Mouse (Mus musculus) stomach, postnatal 0 days (tissue): ENCODE results near the gene Kifc3. TPM values are rescaled to one million over a fixed set of nuclear protein-coding genes. Genes with fewer than 3 reads are reported as not detected.

ENCODE experiments used
- ATAC-seq: fragments of 200-750 bp; cut with Nextera tagmentation; 2 replicates; pipeline ENCODE4 v1.8.0; 2017; ENCODE audit not compliant: low FRiP score, low TSS enrichment
- DNase-seq: peaks from one replicate; pipeline ENCODE4 v3.0.0-alpha.2; 2016; ENCODE audit warnings: low spot score
- H3K27ac ChIP-seq: fragments of 300-500 bp; sonication (generic); replicated peaks from 2 replicates; pipeline ENCODE4 v1.5.1; 2014; ENCODE audit warnings: mild to moderate bottlenecking, control low read depth
- H3K27me3 ChIP-seq: fragments of 300-500 bp; sonication (generic); 2 replicates; pipeline ENCODE4 v1.6.1; 2014; ENCODE audit warnings: low read length; ENCODE audit not compliant: control insufficient read depth, insufficient read depth
- H3K36me3 ChIP-seq: fragments of 300-500 bp; sonication (generic); 2 replicates; pipeline ENCODE4 v1.6.1; 2014; ENCODE audit warnings: low read length, mixed read lengths; ENCODE audit not compliant: control insufficient read depth, insufficient read depth
- H3K4me1 ChIP-seq: fragments of 300-500 bp; sonication (generic); replicated peaks from 2 replicates; pipeline ENCODE4 v1.6.1; 2014; ENCODE audit warnings: antibody characterized with exemption; ENCODE audit not compliant: control insufficient read depth, insufficient read depth
- H3K4me2 ChIP-seq: fragments of 300-500 bp; sonication (generic); replicated peaks from 2 replicates; pipeline ENCODE4 v1.6.1; 2014; ENCODE audit warnings: low read depth, mild to moderate bottlenecking, control low read depth, moderate library complexity
- H3K4me3 ChIP-seq: fragments of 300-500 bp; sonication (generic); 2 replicates; pipeline ENCODE4 v1.5.1; 2014; ENCODE audit warnings: low read depth, low read length, control low read depth
- H3K9ac ChIP-seq: fragments of 300-500 bp; sonication (generic); 2 replicates; pipeline ENCODE4 v1.6.1; 2014; ENCODE audit warnings: mild to moderate bottlenecking, low read length, control low read depth, mixed read lengths
- H3K9me3 ChIP-seq: fragments of 300-500 bp; sonication (generic); 2 replicates; pipeline ENCODE4 v1.6.1; 2016; ENCODE audit warnings: low read length; ENCODE audit not compliant: control insufficient read depth
- CTCF ChIP-seq: IDR thresholded peaks from 2 replicates; pipeline ENCODE4 v1.5.1; 2016; ENCODE audit warnings: antibody characterized with exemption, low read depth, mild to moderate bottlenecking, moderate library complexity
- EP300 ChIP-seq: optimal IDR thresholded peaks from 2 replicates; pipeline ENCODE3; 2016; ENCODE audit warnings: antibody characterized with exemption
- WGBS: fragments of 180-500 bp; shearing (Covaris S2); extraction: QIAGEN DNeasy Blood & Tissue Kit; methylation state at CpG from one replicate; pipeline ENCODE4 v1.1.7; 2014; 5-methylcytosine and 5-hydroxymethylcytosine counted together
- polyA plus RNA-seq: library from polyadenylated mRNA; unstranded; fragments of >200 nt; fragmentation: Nextera tagmentation; extraction: Ambion mirVana; gene quantifications from 2 replicates; pipeline ENCODE4 v1.2.1, GENCODE M21; 2015

The Kifc3 gene
- polyA plus RNA-seq, 1 experiment from 2014 or later: 14.2 TPM

DNA sequence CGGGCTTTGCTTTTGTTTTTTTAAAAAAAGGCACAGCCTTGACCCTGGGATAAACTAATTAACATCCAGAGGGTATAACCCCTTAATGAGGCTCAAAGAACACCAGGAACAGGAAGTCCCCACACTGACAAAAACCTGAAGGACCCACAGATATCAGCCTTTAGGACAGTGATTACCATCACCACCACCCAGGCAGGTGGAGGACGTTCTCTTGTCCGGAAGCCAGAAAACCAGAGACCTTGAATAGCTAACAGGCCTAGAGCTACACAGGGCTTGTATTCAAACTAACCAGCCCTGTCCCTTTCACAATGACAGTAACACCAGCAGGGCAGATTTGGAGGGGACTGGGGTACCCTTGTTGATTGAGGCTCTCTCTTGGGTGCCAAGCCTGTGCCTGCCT is 66.4 kb downstream of the Kifc3 start:
- DNase-seq (no peak), ATAC-seq (no peak)
- WGBS: 86% methylated on average over 3 of the region's 3 CpGs
- peaks cover 6% of the 10 kb centered on the region; the same call in 1 of the 2 replicates for H3K4me1 ChIP-seq
- no peak overlapping the region for H3K27ac ChIP-seq
- no peaks in the 10 kb centered on the region; the same call in 1 of the 2 replicates for H3K36me3 ChIP-seq
- H3K9me3 ChIP-seq: no peaks in the 10 kb centered on the region
- no peak overlapping the region for H3K4me3 ChIP-seq
- H3K27me3 ChIP-seq: 0 out of 2 replicates have a peak, but pooled peaks cover 2% of the 10 kb centered on the region
- TF ChIP-seq CTCF (no peak), EP300 (no peak)
- no peak overlapping the region for H3K4me2 ChIP-seq
- H3K9ac ChIP-seq: no peak overlapping the region

DNA sequence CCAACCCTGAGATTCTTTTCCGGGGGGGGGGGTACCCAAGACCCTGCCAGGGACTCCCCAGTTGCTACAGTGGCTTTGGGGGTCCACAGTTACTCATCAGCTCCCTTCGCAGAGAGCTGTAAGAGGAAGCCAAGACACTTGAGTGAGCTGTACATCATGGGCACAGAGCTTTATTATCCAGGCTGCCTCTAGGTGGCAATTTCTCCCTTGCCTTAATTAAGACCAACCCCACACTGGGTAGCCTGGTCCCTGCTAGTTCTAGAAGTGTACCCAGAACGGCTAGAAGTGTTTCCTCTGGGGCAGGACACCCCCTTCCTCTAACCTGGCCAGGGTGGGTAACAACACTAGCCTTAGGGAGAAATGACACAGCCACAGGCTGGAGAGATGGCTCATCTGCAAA is 67.4 kb downstream of the Kifc3 start:
- no peak overlapping the region for H3K4me3 ChIP-seq
- WGBS: 53% methylated on average over 3 of the region's 3 CpGs
- no peak for DNase-seq

DNA sequence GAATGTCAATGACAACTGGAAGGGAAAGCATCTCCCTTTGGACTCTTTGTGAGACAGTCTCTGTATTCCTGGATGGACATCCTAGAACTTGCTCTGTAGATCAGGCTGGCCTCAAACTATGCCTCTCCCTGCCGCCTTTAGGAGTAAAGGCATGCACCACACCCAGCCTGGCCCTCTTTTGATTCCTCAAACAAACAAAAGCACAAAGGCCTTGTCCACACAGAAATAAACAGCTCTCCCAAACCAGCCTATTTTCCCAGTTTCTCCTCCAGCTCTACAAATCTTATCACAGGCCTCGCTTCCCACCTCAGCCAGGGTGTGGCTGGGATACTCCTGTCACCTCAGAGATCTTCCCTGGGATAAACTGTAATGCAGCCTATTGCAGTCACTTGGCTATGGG is 68.4 kb downstream of the Kifc3 start:
- Histone ChIP-seq H3K4me1 (peaks cover 6% of the 10 kb centered on the region; the same call in 1 of the 2 replicates), H3K27me3 (0 out of 2 replicates have a peak, but pooled peaks cover 2% of the 10 kb centered on the region), H3K27ac (no peak overlapping the region), H3K9ac (no peak overlapping the region), H3K4me3 (no peak overlapping the region), H3K4me2 (no peak overlapping the region), H3K9me3 (no peaks in the 10 kb centered on the region), H3K36me3 (peaks cover 2% of the 10 kb centered on the region; the same call in 1 of the 2 replicates)
- ATAC-seq (no peak), DNase-seq (no peak)
- WGBS: 75% methylated on average over 2 of the region's 2 CpGs
- no peak for TF ChIP-seq CTCF
- TF ChIP-seq EP300: no peak

More for the DNA sequence above, 67.4 kb downstream of the Kifc3 start:
- TF ChIP-seq CTCF: peak; percentile 59
- no peak for TF ChIP-seq EP300
- Histone ChIP-seq H3K9ac (no peak overlapping the region), H3K4me1 (peaks cover 6% of the 10 kb centered on the region; the same call in 1 of the 2 replicates), H3K36me3 (no peaks in the 10 kb centered on the region; the same call in 1 of the 2 replicates), H3K27ac (no peak overlapping the region), H3K4me2 (no peak overlapping the region), H3K27me3 (0 out of 2 replicates have a peak, but pooled peaks cover 2% of the 10 kb centered on the region), H3K9me3 (no peaks in the 10 kb centered on the region)
- no peak for ATAC-seq

DNA sequence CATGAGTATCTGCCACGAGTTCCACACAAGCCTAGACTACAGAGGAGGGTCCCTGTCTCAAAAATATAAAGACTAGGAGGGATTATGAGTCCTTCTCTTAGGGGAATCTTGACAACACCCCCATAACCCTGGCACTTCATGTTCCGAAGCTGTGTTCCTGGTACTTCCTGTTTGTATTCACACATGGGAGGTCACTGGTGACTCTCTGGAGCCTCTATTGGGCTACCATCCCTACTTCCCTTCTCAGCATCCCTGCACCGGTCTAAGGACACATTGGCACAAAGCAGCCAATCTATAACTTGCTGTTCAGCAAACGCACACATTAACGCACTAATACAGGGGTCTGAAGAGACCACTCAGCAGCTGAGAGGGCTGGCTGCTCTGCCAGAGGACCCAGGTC is 70.6 kb downstream of the Kifc3 start:
- no peaks in the 10 kb centered on the region for H3K4me1 ChIP-seq
- H3K4me3 ChIP-seq: no peak overlapping the region
- ATAC-seq (no peak), DNase-seq (no peak)
- no peak for TF ChIP-seq EP300
- TF ChIP-seq CTCF: no peak
- WGBS: 71% methylated on average over 5 of the region's 5 CpGs
- 0 out of 2 replicates have a peak, but pooled peaks cover 1% of the 10 kb centered on the region for H3K27me3 ChIP-seq
- H3K36me3 ChIP-seq: peaks cover 7% of the 10 kb centered on the region; the same call in 1 of the 2 replicates
- H3K4me2 ChIP-seq: no peak overlapping the region
- H3K9me3 ChIP-seq: no peaks in the 10 kb centered on the region
- H3K27ac ChIP-seq: no peak overlapping the region
- no peak overlapping the region for H3K9ac ChIP-seq

DNA sequence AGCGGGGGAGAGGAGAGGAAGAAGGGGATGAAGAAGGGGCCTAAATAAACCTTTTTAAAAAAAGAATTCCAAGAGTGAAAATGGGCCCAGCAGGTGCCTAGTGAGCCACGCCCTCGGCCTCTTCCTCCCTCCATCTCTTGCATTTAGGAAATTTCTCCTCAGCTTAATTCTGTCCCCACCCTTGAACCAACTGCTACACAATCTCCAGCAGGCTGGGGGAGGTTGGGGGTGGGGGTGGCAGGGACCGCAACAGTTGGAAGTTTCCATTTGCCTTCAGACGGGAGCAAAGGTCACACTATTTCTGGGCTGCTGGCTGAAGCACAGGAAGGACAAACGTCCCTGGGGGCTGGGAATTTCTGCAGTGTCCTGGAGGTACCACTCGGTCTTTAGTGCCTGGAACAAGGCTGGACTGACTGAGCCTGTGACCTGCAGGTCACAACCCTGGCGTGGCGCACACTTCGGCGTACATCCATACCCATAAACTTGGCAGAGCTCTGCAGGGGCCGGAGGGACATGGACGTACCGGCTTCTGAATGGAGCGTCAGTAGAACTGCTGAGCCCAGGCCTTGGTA is 71.6 kb downstream of the Kifc3 start:
- no peak overlapping the region for H3K4me3 ChIP-seq
- 57% methylated on average over 15 of the region's 15 CpGs for WGBS
- TF ChIP-seq CTCF (no peak), EP300 (no peak)
- DNase-seq: no peak
- no peaks in the 10 kb centered on the region for H3K27me3 ChIP-seq
- no peak overlapping the region for H3K4me2 ChIP-seq
- peaks cover 9% of the 10 kb centered on the region; the same call in 1 of the 2 replicates for H3K36me3 ChIP-seq
- H3K9me3 ChIP-seq: no peaks in the 10 kb centered on the region
- no peak overlapping the region for H3K9ac ChIP-seq
- no peaks in the 10 kb centered on the region for H3K4me1 ChIP-seq
- no peak for ATAC-seq
- H3K27ac ChIP-seq: no peak overlapping the region

DNA sequence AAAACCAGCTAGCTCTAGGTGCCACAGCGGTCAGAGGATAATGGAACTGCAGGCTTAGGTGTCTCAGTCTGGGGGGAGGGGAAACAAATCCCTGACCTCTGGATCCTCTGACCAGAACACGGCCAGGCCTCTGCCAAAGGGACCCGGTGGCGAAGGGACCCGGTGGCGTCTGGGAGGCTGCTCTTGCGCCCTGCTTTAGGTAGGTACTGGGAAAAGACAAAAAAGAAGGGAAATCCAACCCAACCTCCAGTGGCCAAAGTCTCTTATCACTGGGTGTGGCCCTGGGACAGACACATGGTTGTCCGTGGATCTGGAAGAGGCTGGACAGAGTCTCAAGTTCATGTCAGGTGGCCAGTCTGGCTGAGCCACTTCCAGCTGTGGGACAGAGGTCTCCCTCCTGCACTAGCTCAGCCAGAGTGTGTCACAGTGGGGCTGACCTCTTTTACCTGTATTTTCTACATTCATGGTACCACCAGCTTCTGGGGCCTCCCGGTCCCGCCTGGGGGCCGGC is 73.8 kb downstream of the Kifc3 start:
- ATAC-seq (no peak), DNase-seq (no peak)
- Histone ChIP-seq H3K27me3 (no peaks in the 10 kb centered on the region), H3K4me2 (no peak overlapping the region), H3K9me3 (no peaks in the 10 kb centered on the region), H3K27ac (no peak overlapping the region), H3K36me3 (peaks cover 9% of the 10 kb centered on the region; the same call in 1 of the 2 replicates), H3K4me1 (no peaks in the 10 kb centered on the region), H3K4me3 (no peak overlapping the region), H3K9ac (no peak overlapping the region)
- TF ChIP-seq EP300 (no peak), CTCF (no peak)
- 85% methylated on average over 11 of the region's 11 CpGs for WGBS
